Mouse (Mus musculus): Measurements from ENCODE around the gene 1700028P14Rik. TPM values are rescaled to one million over a fixed set of nuclear protein-coding genes. Genes with fewer than 3 reads are reported as not detected.

1700028P14Rik gene
- total and polyA plus RNA-seq, 3 experiments = not detected

DNA sequence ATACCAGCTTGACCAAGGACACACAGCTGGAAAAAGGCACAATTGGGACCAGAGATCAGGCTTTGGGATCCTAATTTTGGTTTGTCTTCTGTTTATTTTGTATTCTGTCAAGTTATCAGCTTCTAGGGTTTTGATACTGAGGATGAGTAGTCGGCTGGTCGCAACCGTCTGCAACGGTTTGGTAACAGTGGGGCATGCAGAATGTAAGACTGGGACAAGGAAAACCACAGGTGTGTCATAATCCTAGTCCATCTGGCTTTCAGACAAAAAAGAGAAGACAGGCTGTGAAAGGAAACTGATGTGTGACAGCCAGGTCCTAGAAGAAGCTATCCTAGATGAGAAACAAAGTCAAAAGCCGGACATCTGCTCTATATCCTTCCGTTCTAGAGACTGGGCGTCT is 11.5 kb upstream of the 1700028P14Rik start:
- no peak for DNase-seq (ENCODE audit: low read depth, low spot score)
- no peak overlapping the region for H3K27ac ChIP-seq (ENCODE audit: control insufficient read depth, low read depth, low read length)
- no peak for TF ChIP-seq MYC (IDR thresholded peaks at IDR 0.05; ENCODE audit: low read depth, low read length)
- no peak for TF ChIP-seq ZC3H11A (IDR thresholded peaks at IDR 0.05; ENCODE audit: low read depth, low read length)
- TF ChIP-seq TBP (IDR thresholded peaks at IDR 0.05; ENCODE audit: low read depth, low read length) = no peak
- no peak for TF ChIP-seq USF2 (IDR thresholded peaks at IDR 0.05; ENCODE audit: borderline replicate concordance in 1 of 2, insufficient read depth in 1 of 2, low read depth in 1 of 2, low read length in 2 of 2)
- TF ChIP-seq RCOR1 (IDR thresholded peaks at IDR 0.05; ENCODE audit: low read depth, low read length) = no peak
- TF ChIP-seq TAL1 (IDR thresholded peaks at IDR 0.05; ENCODE audit: low read length) = no peak
- TF ChIP-seq ZKSCAN1 (IDR thresholded peaks at IDR 0.05; ENCODE audit: low read depth, low read length) = no peak
- no peak for TF ChIP-seq GATA1 (IDR thresholded peaks at IDR 0.05; ENCODE audit: low read depth, low read length)
- no peaks in the 10 kb centered on the region; a peak in 1 of 4 replicates for H3K27me3 ChIP-seq (ENCODE audit: control insufficient read depth in 1 of 2, insufficient read depth in 2 of 2, low read length in 2 of 2)
- H3K36me3 ChIP-seq (ENCODE audit: control insufficient read depth in 1 of 2, insufficient read depth in 2 of 2, low read length in 2 of 2) = no peaks in the 10 kb centered on the region
- no peaks in the 10 kb centered on the region for H3K4me1 ChIP-seq (ENCODE audit: control insufficient read depth in 1 of 2, insufficient read depth in 2 of 2, low read length in 2 of 2)
- no peak overlapping the region for H3K9ac ChIP-seq (ENCODE audit: control insufficient read depth, low read depth, low read length, poor library complexity, severe bottlenecking)
- H3K79me2 ChIP-seq (ENCODE audit: control insufficient read depth, insufficient read depth, low read length, poor library complexity) = no peaks in the 10 kb centered on the region
- no peak overlapping the region for H3K4me3 ChIP-seq (ENCODE audit: control insufficient read depth in 1 of 2, insufficient read depth in 1 of 2, low read depth in 2 of 2, low read length in 2 of 2)
- no peaks in the 10 kb centered on the region for H3K9me3 ChIP-seq (replicated peaks; ENCODE audit: insufficient read depth, low read length)

GRCm38 (mm10) chr19:23658350-23658749 is 5.7 kb upstream of the 1700028P14Rik start:
- TF ChIP-seq TCF12 (IDR thresholded peaks at IDR 0.05; ENCODE audit: low read depth, low read length) (no peak), USF1 (IDR thresholded peaks at IDR 0.05; ENCODE audit: low read depth, low read length) (no peak), KAT2A (conservative IDR thresholded peaks at IDR 0.05; ENCODE audit: low read depth, low read length) (no peak), E2F4 (IDR thresholded peaks at IDR 0.05; ENCODE audit: borderline replicate concordance, low read depth, low read length) (no peak), TAL1 (IDR thresholded peaks at IDR 0.05; ENCODE audit: low read length) (no peak)
- DNase-seq (ENCODE audit: low read depth, low spot score) = no peak
- Histone ChIP-seq H3K9me3 (replicated peaks; ENCODE audit: insufficient read depth, low read length) (no peaks in the 10 kb centered on the region), H3K4me3 (ENCODE audit: control insufficient read depth in 1 of 2, insufficient read depth in 1 of 2, low read depth in 2 of 2, low read length in 2 of 2) (no peak overlapping the region), H3K9ac (ENCODE audit: control insufficient read depth, low read depth, low read length, poor library complexity, severe bottlenecking) (no peak overlapping the region), H3K36me3 (ENCODE audit: control insufficient read depth in 1 of 2, insufficient read depth in 2 of 2, low read length in 2 of 2) (no peaks in the 10 kb centered on the region), H3K27ac (ENCODE audit: control insufficient read depth, low read depth, low read length) (no peak overlapping the region), H3K4me1 (ENCODE audit: control insufficient read depth in 1 of 2, insufficient read depth in 2 of 2, low read length in 2 of 2) (no peaks in the 10 kb centered on the region), H3K27me3 (ENCODE audit: control insufficient read depth in 1 of 2, insufficient read depth in 2 of 2, low read length in 2 of 2) (no peaks in the 10 kb centered on the region; a peak in 1 of 4 replicates), H3K79me2 (ENCODE audit: control insufficient read depth, insufficient read depth, low read length, poor library complexity) (no peaks in the 10 kb centered on the region)

GRCm38 (mm10) chr19:23657261-23657932 is 4.8 kb upstream of the 1700028P14Rik start:
- no peaks in the 10 kb centered on the region for H3K79me2 ChIP-seq (ENCODE audit: control insufficient read depth, insufficient read depth, low read length, poor library complexity)
- no peaks in the 10 kb centered on the region for H3K9me3 ChIP-seq (replicated peaks; ENCODE audit: insufficient read depth, low read length)
- H3K27me3 ChIP-seq (ENCODE audit: control insufficient read depth in 1 of 2, insufficient read depth in 2 of 2, low read length in 2 of 2) = no peaks in the 10 kb centered on the region
- H3K9ac ChIP-seq (ENCODE audit: control insufficient read depth, low read depth, low read length, poor library complexity, severe bottlenecking) = no peak overlapping the region
- H3K4me1 ChIP-seq (ENCODE audit: control insufficient read depth in 1 of 2, insufficient read depth in 2 of 2, low read length in 2 of 2) = no peaks in the 10 kb centered on the region
- TF ChIP-seq RAD21 (IDR thresholded peaks at IDR 0.05; ENCODE audit: low read depth, low read length) (no peak), CHD1 (IDR thresholded peaks at IDR 0.05; ENCODE audit: low read depth, low read length) (no peak), TAL1 (IDR thresholded peaks at IDR 0.05; ENCODE audit: low read length) (no peak), EP300 (IDR thresholded peaks at IDR 0.05; ENCODE audit: low read depth in 1 of 2, low read length in 2 of 2) (no peak), SIN3A (IDR thresholded peaks at IDR 0.05; ENCODE audit: low read length) (no peak), ETS1 (IDR thresholded peaks at IDR 0.05; ENCODE audit: low read depth, low read length) (no peak), MAZ (IDR thresholded peaks at IDR 0.05; ENCODE audit: low read depth, low read length) (no peak), TCF12 (IDR thresholded peaks at IDR 0.05; ENCODE audit: low read depth, low read length) (no peak), USF2 (IDR thresholded peaks at IDR 0.05; ENCODE audit: borderline replicate concordance in 1 of 2, insufficient read depth in 1 of 2, low read depth in 1 of 2, low read length in 2 of 2) (no peak), MXI1 (IDR thresholded peaks at IDR 0.05; ENCODE audit: low read depth, low read length) (no peak), BHLHE40 (IDR thresholded peaks at IDR 0.05; ENCODE audit: borderline replicate concordance, low read depth, low read length) (no peak), GABPA (IDR thresholded peaks at IDR 0.05; ENCODE audit: low read depth, low read length) (no peak), HCFC1 (IDR thresholded peaks at IDR 0.05; ENCODE audit: low read depth, low read length) (no peak), CTCF (IDR thresholded peaks at IDR 0.05 in 2 of 3, conservative IDR thresholded peaks at IDR 0.05 in 1 of 3; ENCODE audit: control insufficient read depth in 1 of 3, insufficient read depth in 1 of 3, low read depth in 2 of 3, low read length in 3 of 3, poor library complexity in 1 of 3, severe bottlenecking in 1 of 3) (no peak), USF1 (IDR thresholded peaks at IDR 0.05; ENCODE audit: low read depth, low read length) (no peak)
- no peak for DNase-seq (ENCODE audit: low read depth, low spot score)
- no peak overlapping the region for H3K27ac ChIP-seq (ENCODE audit: control insufficient read depth, low read depth, low read length)
- H3K36me3 ChIP-seq (ENCODE audit: control insufficient read depth in 1 of 2, insufficient read depth in 2 of 2, low read length in 2 of 2) = no peaks in the 10 kb centered on the region
- H3K4me3 ChIP-seq (ENCODE audit: control insufficient read depth in 1 of 2, insufficient read depth in 1 of 2, low read depth in 2 of 2, low read length in 2 of 2) = no peak overlapping the region

All from MEL (cell line).